Mouse (Mus musculus): ENCODE measurements around the gene Nqo1. TPM values are rescaled to one million over a fixed set of nuclear protein-coding genes. Genes with fewer than 3 reads are reported as not detected.
A peak's percentile ranks its signal among the peaks of the same experiment; 100 is the strongest.

Nqo1 gene
- total RNA-seq, 1 experiment, result 12.7 TPM

GRCm38 (mm10) chr8:107417001-107417400, 14.0 kb upstream of the Nqo1 start:
- peaks cover 79% of the 10 kb centered on the region for H3K36me3 ChIP-seq (ENCODE audit: control insufficient read depth, insufficient read depth, low read length, poor library complexity, severe bottlenecking)

GRCm38 (mm10) chr8:107413881-107414280, 10.9 kb upstream of the Nqo1 start:
- Histone ChIP-seq H3K9me3 (ENCODE audit: control insufficient read depth, insufficient read depth, low read depth, low read length) (no peaks in the 10 kb centered on the region), H3K4me3 (ENCODE audit: insufficient read depth in 1 of 2, low read depth in 1 of 2, low read length in 2 of 2, poor library complexity in 1 of 2, severe bottlenecking in 1 of 2) (no peak overlapping the region), H3K9ac (ENCODE audit: insufficient read depth, low read depth, low read length, poor library complexity, severe bottlenecking) (no peak overlapping the region), H3K27ac (ENCODE audit: insufficient read depth, low read depth, low read length, poor library complexity, severe bottlenecking) (no peak overlapping the region), H3K4me1 (ENCODE audit: control insufficient read depth in 2 of 2, insufficient read depth in 2 of 2, low read length in 2 of 2, poor library complexity in 1 of 2) (peaks cover 0 to 24% of the 10 kb centered on the region in 2 experiments; a peak in 2 of 4 replicates), H3K36me3 (ENCODE audit: control insufficient read depth, insufficient read depth, low read length, poor library complexity, severe bottlenecking) (peaks cover 63% of the 10 kb centered on the region)
- in situ Hi-C loops (cut with MboI; ENCODE audit: low sequenced_read_pairs in 2 of 2, unreplicated experiment in 2 of 2), result no loop called here
- no peak for TF ChIP-seq MAFK (IDR thresholded peaks at IDR 0.05; ENCODE audit: insufficient read depth, low read depth, low read length)
- no peak for TF ChIP-seq HCFC1 (IDR thresholded peaks at IDR 0.05; ENCODE audit: borderline replicate concordance, insufficient read depth, low read length)
- TF ChIP-seq CHD2 (IDR thresholded peaks at IDR 0.05; ENCODE audit: low read depth, low read length), result no peak
- no peak for TF ChIP-seq ZNF384 (IDR thresholded peaks at IDR 0.05; ENCODE audit: low read depth, low read length)
- TF ChIP-seq ZC3H11A (IDR thresholded peaks at IDR 0.05; ENCODE audit: borderline replicate concordance, low read depth, low read length), result no peak
- DNase-seq (ENCODE audit: low read depth, low spot score), result no peak

More at GRCm38 (mm10) chr8:107417001-107417400, 14.0 kb upstream of the Nqo1 start:
- DNase-seq (ENCODE audit: low read depth, low spot score), result no peak
- H3K9me3 ChIP-seq (ENCODE audit: control insufficient read depth, insufficient read depth, low read depth, low read length), result no peaks in the 10 kb centered on the region
- in situ Hi-C loops (cut with MboI; ENCODE audit: low sequenced_read_pairs in 2 of 2, unreplicated experiment in 2 of 2), result no loop called here
- no peak overlapping the region for H3K9ac ChIP-seq (ENCODE audit: insufficient read depth, low read depth, low read length, poor library complexity, severe bottlenecking)
- no peak overlapping the region for H3K4me3 ChIP-seq (ENCODE audit: insufficient read depth in 1 of 2, low read depth in 1 of 2, low read length in 2 of 2, poor library complexity in 1 of 2, severe bottlenecking in 1 of 2)
- no peak overlapping the region for H3K27ac ChIP-seq (ENCODE audit: insufficient read depth, low read depth, low read length, poor library complexity, severe bottlenecking)
- TF ChIP-seq ZNF384 (IDR thresholded peaks at IDR 0.05; ENCODE audit: low read depth, low read length) (no peak), MAFK (IDR thresholded peaks at IDR 0.05; ENCODE audit: insufficient read depth, low read depth, low read length) (no peak), CHD2 (IDR thresholded peaks at IDR 0.05; ENCODE audit: low read depth, low read length) (no peak), HCFC1 (IDR thresholded peaks at IDR 0.05; ENCODE audit: borderline replicate concordance, insufficient read depth, low read length) (no peak), ZC3H11A (IDR thresholded peaks at IDR 0.05; ENCODE audit: borderline replicate concordance, low read depth, low read length) (no peak)
- peaks cover 0 to 24% of the 10 kb centered on the region in 2 experiments; a peak in 2 of 4 replicates for H3K4me1 ChIP-seq (ENCODE audit: control insufficient read depth in 2 of 2, insufficient read depth in 2 of 2, low read length in 2 of 2, poor library complexity in 1 of 2)

- Histone ChIP-seq H3K9ac (ENCODE audit: insufficient read depth, low read depth, low read length, poor library complexity, severe bottlenecking) (no peak overlapping the region), H3K9me3 (ENCODE audit: control insufficient read depth, insufficient read depth, low read depth, low read length) (no peaks in the 10 kb centered on the region), H3K27ac (ENCODE audit: insufficient read depth, low read depth, low read length, poor library complexity, severe bottlenecking) (0 out of 2 replicates have a peak overlapping the region, but pooled peaks have one; percentile 41), H3K4me3 (ENCODE audit: insufficient read depth in 1 of 2, low read depth in 1 of 2, low read length in 2 of 2, poor library complexity in 1 of 2, severe bottlenecking in 1 of 2) (no peak overlapping the region), H3K4me1 (ENCODE audit: control insufficient read depth in 2 of 2, insufficient read depth in 2 of 2, low read length in 2 of 2, poor library complexity in 1 of 2) (peaks cover under 1 to 23% of the 10 kb centered on the region in 2 experiments; a peak in 3 of 4 replicates), H3K36me3 (ENCODE audit: control insufficient read depth, insufficient read depth, low read length, poor library complexity, severe bottlenecking) (peaks cover 53% of the 10 kb centered on the region)
- TF ChIP-seq MAFK (IDR thresholded peaks at IDR 0.05; ENCODE audit: insufficient read depth, low read depth, low read length) (no peak), HCFC1 (IDR thresholded peaks at IDR 0.05; ENCODE audit: borderline replicate concordance, insufficient read depth, low read length) (no peak), CHD2 (IDR thresholded peaks at IDR 0.05; ENCODE audit: low read depth, low read length) (no peak), ZC3H11A (IDR thresholded peaks at IDR 0.05; ENCODE audit: borderline replicate concordance, low read depth, low read length) (no peak), ZNF384 (IDR thresholded peaks at IDR 0.05; ENCODE audit: low read depth, low read length) (no peak)
- no peak for DNase-seq (ENCODE audit: low read depth, low spot score)
- in situ Hi-C loops (cut with MboI; ENCODE audit: low sequenced_read_pairs in 2 of 2, unreplicated experiment in 2 of 2), result no loop called here
These were observed 9.5 kb upstream of the Nqo1 start for GRCm38 (mm10) chr8:107412552-107412951.

- peaks cover 46% of the 10 kb centered on the region for H3K36me3 ChIP-seq (ENCODE audit: control insufficient read depth, insufficient read depth, low read length, poor library complexity, severe bottlenecking)
- TF ChIP-seq HCFC1 (IDR thresholded peaks at IDR 0.05; ENCODE audit: borderline replicate concordance, insufficient read depth, low read length), result no peak
- TF ChIP-seq MAFK (IDR thresholded peaks at IDR 0.05; ENCODE audit: insufficient read depth, low read depth, low read length), result no peak
- TF ChIP-seq CHD2 (IDR thresholded peaks at IDR 0.05; ENCODE audit: low read depth, low read length), result no peak
These were observed 8.4 kb upstream of the Nqo1 start for GRCm38 (mm10) chr8:107411391-107411790.

GRCm38 (mm10) chr8:107405935-107406334, 2.9 kb upstream of the Nqo1 start:
- DNase-seq (ENCODE audit: low read depth, low spot score), result no peak
- H3K36me3 ChIP-seq (ENCODE audit: control insufficient read depth, insufficient read depth, low read length, poor library complexity, severe bottlenecking), result peaks cover 2% of the 10 kb centered on the region; the same call in 1 of the 2 replicates
- peaks cover 2 to 23% of the 10 kb centered on the region in 2 experiments; a peak in 3 of 4 replicates for H3K4me1 ChIP-seq (ENCODE audit: control insufficient read depth in 2 of 2, insufficient read depth in 2 of 2, low read length in 2 of 2, poor library complexity in 1 of 2)
- TF ChIP-seq MAFK (IDR thresholded peaks at IDR 0.05; ENCODE audit: insufficient read depth, low read depth, low read length) (no peak), HCFC1 (IDR thresholded peaks at IDR 0.05; ENCODE audit: borderline replicate concordance, insufficient read depth, low read length) (no peak), ZNF384 (IDR thresholded peaks at IDR 0.05; ENCODE audit: low read depth, low read length) (no peak), ZC3H11A (IDR thresholded peaks at IDR 0.05; ENCODE audit: borderline replicate concordance, low read depth, low read length) (no peak), CHD2 (IDR thresholded peaks at IDR 0.05; ENCODE audit: low read depth, low read length) (no peak)
- no peak overlapping the region for H3K9ac ChIP-seq (ENCODE audit: insufficient read depth, low read depth, low read length, poor library complexity, severe bottlenecking)
- H3K9me3 ChIP-seq (ENCODE audit: control insufficient read depth, insufficient read depth, low read depth, low read length), result no peaks in the 10 kb centered on the region
- in situ Hi-C loops (cut with MboI; ENCODE audit: low sequenced_read_pairs in 2 of 2, unreplicated experiment in 2 of 2), result no loop called here
- H3K4me3 ChIP-seq (ENCODE audit: insufficient read depth in 1 of 2, low read depth in 1 of 2, low read length in 2 of 2, poor library complexity in 1 of 2, severe bottlenecking in 1 of 2), result no peak overlapping the region
- no peak overlapping the region for H3K27ac ChIP-seq (ENCODE audit: insufficient read depth, low read depth, low read length, poor library complexity, severe bottlenecking)

More at GRCm38 (mm10) chr8:107411391-107411790, 8.4 kb upstream of the Nqo1 start:
- peak; percentile 61 for DNase-seq (ENCODE audit: low read depth, low spot score)
- Histone ChIP-seq H3K9ac (ENCODE audit: insufficient read depth, low read depth, low read length, poor library complexity, severe bottlenecking) (no peak overlapping the region), H3K4me3 (ENCODE audit: insufficient read depth in 1 of 2, low read depth in 1 of 2, low read length in 2 of 2, poor library complexity in 1 of 2, severe bottlenecking in 1 of 2) (no peak overlapping the region), H3K9me3 (ENCODE audit: control insufficient read depth, insufficient read depth, low read depth, low read length) (no peaks in the 10 kb centered on the region), H3K4me1 (ENCODE audit: control insufficient read depth in 2 of 2, insufficient read depth in 2 of 2, low read length in 2 of 2, poor library complexity in 1 of 2) (peaks cover 2 to 28% of the 10 kb centered on the region in 2 experiments; a peak in 3 of 4 replicates), H3K27ac (ENCODE audit: insufficient read depth, low read depth, low read length, poor library complexity, severe bottlenecking) (no peak overlapping the region)
- in situ Hi-C loops (cut with MboI; ENCODE audit: low sequenced_read_pairs in 2 of 2, unreplicated experiment in 2 of 2), result no loop called here

Data from ES-E14 (cell line).